Mouse (Mus musculus) hindbrain, embryonic 13.5 days (tissue): ENCODE results near the gene Sh2b1. TPM values are rescaled to one million over a fixed set of nuclear protein-coding genes. Genes with fewer than 3 reads are reported as not detected.

Experiments
- ATAC-seq: fragments of 200-750 bp; cut with Nextera tagmentation; 2 replicates; pipeline ENCODE4 v1.8.0; 2017; ENCODE audit warnings: moderate TSS enrichment; ENCODE audit not compliant: low FRiP score
- H3K27ac ChIP-seq: fragments of 300-500 bp; sonication (generic); 2 replicates; pipeline ENCODE4 v1.5.1; 2015; ENCODE audit warnings: inconsistent platforms, mild to moderate bottlenecking, moderate library complexity
- H3K27me3 ChIP-seq: fragments of 300-500 bp; sonication (generic); 2 replicates; pipeline ENCODE4 v1.6.1; 2015; ENCODE audit warnings: mild to moderate bottlenecking, inconsistent platforms
- H3K36me3 ChIP-seq: fragments of 300-500 bp; sonication (generic); 2 replicates; pipeline ENCODE4 v1.6.1; 2015; ENCODE audit warnings: mild to moderate bottlenecking, inconsistent platforms
- H3K4me1 ChIP-seq: fragments of 300-500 bp; sonication (generic); replicated peaks from 2 replicates; pipeline ENCODE4 v1.6.1; 2015; ENCODE audit warnings: inconsistent platforms
- H3K4me2 ChIP-seq: fragments of 300-500 bp; sonication (generic); 2 replicates; pipeline ENCODE4 v1.6.1; 2015; ENCODE audit warnings: inconsistent platforms, mild to moderate bottlenecking, moderate library complexity
- H3K4me3 ChIP-seq: fragments of 300-500 bp; sonication (generic); 2 replicates; pipeline ENCODE4 v1.5.1; 2015; ENCODE audit warnings: mild to moderate bottlenecking, inconsistent platforms
- H3K9ac ChIP-seq: fragments of 300-500 bp; sonication (generic); 2 replicates; pipeline ENCODE4 v1.6.1; 2015; ENCODE audit warnings: mild to moderate bottlenecking, inconsistent platforms
- H3K9me3 ChIP-seq: fragments of 300-500 bp; sonication (generic); 2 replicates; pipeline ENCODE4 v1.6.1; 2016; ENCODE audit warnings: inconsistent platforms
- WGBS: fragments of 180-500 bp; shearing (Covaris S2); methylation state at CpG from one replicate; pipeline ENCODE4 v1.1.7; 2015; 5-methylcytosine and 5-hydroxymethylcytosine counted together
- polyA plus RNA-seq: library from polyadenylated mRNA; unstranded; fragments of >200 nt; fragmentation: Nextera tagmentation; extraction: Ambion mirVana; gene quantifications from 2 replicates; pipeline ENCODE4 v1.2.1, GENCODE M21; 2015

Gene Sh2b1
- polyA plus RNA-seq, 1 experiment from 2014 or later = 63.7 TPM

DNA sequence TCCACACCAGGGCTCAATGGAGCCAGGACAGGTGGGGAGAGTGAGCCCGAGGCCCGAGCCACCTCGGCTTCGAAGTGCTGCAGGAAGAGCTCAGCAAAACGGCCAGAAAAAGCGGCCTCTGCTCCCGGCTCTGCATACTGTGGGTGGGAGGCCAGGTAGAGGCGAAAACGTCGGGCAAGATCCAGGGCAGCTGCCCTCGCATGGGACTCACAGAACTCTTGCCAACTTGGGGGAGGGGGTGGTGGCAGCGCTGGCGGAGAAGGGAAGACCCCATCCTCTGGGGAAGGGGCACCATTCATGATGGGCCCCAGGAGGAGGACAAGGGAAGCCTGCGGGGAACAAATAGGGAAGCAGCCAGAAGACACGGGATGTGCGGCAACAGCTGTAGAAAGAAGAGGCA, 2.5 kb downstream of the Sh2b1 start:
- H3K36me3 ChIP-seq = peaks cover 53% of the 10 kb centered on the region
- 95% methylated on average over 16 of the region's 16 CpGs for WGBS
- H3K4me3 ChIP-seq = no peak overlapping the region
- ATAC-seq = no peak
- peaks cover 33% of the 10 kb centered on the region for H3K4me1 ChIP-seq
- peak overlapping the region; percentile 25; the same call in 1 of the 2 replicates for H3K9ac ChIP-seq
- H3K27me3 ChIP-seq = no peaks in the 10 kb centered on the region
- no peak overlapping the region for H3K4me2 ChIP-seq
- no peaks in the 10 kb centered on the region for H3K9me3 ChIP-seq
- H3K27ac ChIP-seq = no peak overlapping the region

DNA sequence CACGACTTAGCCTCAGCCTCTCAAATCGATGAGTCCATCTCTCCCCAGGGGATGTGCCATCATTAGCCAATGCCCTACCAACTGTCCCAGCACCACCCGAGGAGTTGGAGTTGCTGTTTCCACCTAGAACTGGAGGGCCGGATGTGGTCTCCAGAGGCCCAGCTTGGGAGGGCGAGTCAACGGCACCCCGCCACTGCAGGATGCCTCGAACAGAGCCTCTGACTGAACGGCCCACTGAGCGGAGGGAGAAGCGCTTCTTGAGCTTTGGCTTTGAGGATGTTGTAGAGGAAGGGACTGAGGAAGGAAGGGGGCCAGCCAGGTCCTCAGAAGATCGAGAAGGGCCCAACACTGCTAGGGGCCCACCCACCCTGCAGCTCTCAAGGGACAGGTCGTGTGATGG, 2.9 kb downstream of the Sh2b1 start:
- H3K27ac ChIP-seq = no peak overlapping the region
- H3K27me3 ChIP-seq = no peaks in the 10 kb centered on the region
- H3K4me3 ChIP-seq = no peak overlapping the region
- ATAC-seq = no peak
- H3K9me3 ChIP-seq = no peaks in the 10 kb centered on the region
- H3K4me1 ChIP-seq = peaks cover 33% of the 10 kb centered on the region
- H3K36me3 ChIP-seq = peaks cover 57% of the 10 kb centered on the region
- peak overlapping the region; percentile 25; the same call in 1 of the 2 replicates for H3K9ac ChIP-seq
- WGBS = 87% methylated on average over 13 of the region's 13 CpGs
- no peak overlapping the region for H3K4me2 ChIP-seq

- Histone ChIP-seq H3K4me1 (peaks cover 33% of the 10 kb centered on the region), H3K9me3 (no peaks in the 10 kb centered on the region), H3K4me3 (no peak overlapping the region), H3K36me3 (peaks cover 62% of the 10 kb centered on the region), H3K9ac (peak overlapping the region; percentile 25; the same call in 1 of the 2 replicates), H3K27ac (no peak overlapping the region), H3K4me2 (no peak overlapping the region), H3K27me3 (no peaks in the 10 kb centered on the region)
- ATAC-seq = no peak
- WGBS = 84% methylated on average over 4 of the region's 4 CpGs
These were observed 3.4 kb downstream of the Sh2b1 start for GRCm38 (mm10) chr7:126471853-126472252.

GRCm38 (mm10) chr7:126471361-126471760, 3.9 kb downstream of the Sh2b1 start:
- Histone ChIP-seq H3K4me2 (no peak overlapping the region), H3K27ac (no peak overlapping the region), H3K4me3 (no peak overlapping the region), H3K27me3 (no peaks in the 10 kb centered on the region), H3K9ac (no peak overlapping the region), H3K9me3 (no peaks in the 10 kb centered on the region), H3K4me1 (peaks cover 33% of the 10 kb centered on the region), H3K36me3 (peaks cover 67% of the 10 kb centered on the region)
- no peak for ATAC-seq
- WGBS = 93% methylated on average over 5 of the region's 5 CpGs

GRCm38 (mm10) chr7:126470077-126470476, 5.1 kb downstream of the Sh2b1 start:
- peaks cover 24% of the 10 kb centered on the region for H3K4me1 ChIP-seq
- H3K36me3 ChIP-seq = peaks cover 70% of the 10 kb centered on the region
- H3K4me3 ChIP-seq = no peak overlapping the region
- H3K27me3 ChIP-seq = no peaks in the 10 kb centered on the region
- no peak overlapping the region for H3K27ac ChIP-seq
- ATAC-seq = no peak
- 93% methylated on average over 6 of the region's 6 CpGs for WGBS
- H3K9ac ChIP-seq = no peak overlapping the region
- H3K4me2 ChIP-seq = no peak overlapping the region
- H3K9me3 ChIP-seq = no peaks in the 10 kb centered on the region

GRCm38 (mm10) chr7:126467834-126468627, 7.2 kb downstream of the Sh2b1 start:
- no peak for ATAC-seq
- no peak overlapping the region for H3K27ac ChIP-seq
- 94% methylated on average over 18 of the region's 18 CpGs for WGBS
- H3K4me3 ChIP-seq = no peak overlapping the region
- H3K4me1 ChIP-seq = peaks cover 10% of the 10 kb centered on the region
- peaks cover 70% of the 10 kb centered on the region for H3K36me3 ChIP-seq
- H3K9ac ChIP-seq = no peak overlapping the region
- no peaks in the 10 kb centered on the region for H3K27me3 ChIP-seq
- H3K9me3 ChIP-seq = no peaks in the 10 kb centered on the region
- H3K4me2 ChIP-seq = no peak overlapping the region

- Histone ChIP-seq H3K27ac (no peak overlapping the region), H3K9me3 (no peaks in the 10 kb centered on the region), H3K4me3 (no peak overlapping the region), H3K4me1 (peaks cover 2% of the 10 kb centered on the region; the same call in 1 of the 2 replicates), H3K27me3 (no peaks in the 10 kb centered on the region), H3K4me2 (no peak overlapping the region), H3K36me3 (peaks cover 62% of the 10 kb centered on the region), H3K9ac (no peak overlapping the region)
- WGBS = 68% methylated on average over 5 of the region's 5 CpGs
- ATAC-seq = no peak
These were observed 8.0 kb downstream of the Sh2b1 start for GRCm38 (mm10) chr7:126467271-126467670.

DNA sequence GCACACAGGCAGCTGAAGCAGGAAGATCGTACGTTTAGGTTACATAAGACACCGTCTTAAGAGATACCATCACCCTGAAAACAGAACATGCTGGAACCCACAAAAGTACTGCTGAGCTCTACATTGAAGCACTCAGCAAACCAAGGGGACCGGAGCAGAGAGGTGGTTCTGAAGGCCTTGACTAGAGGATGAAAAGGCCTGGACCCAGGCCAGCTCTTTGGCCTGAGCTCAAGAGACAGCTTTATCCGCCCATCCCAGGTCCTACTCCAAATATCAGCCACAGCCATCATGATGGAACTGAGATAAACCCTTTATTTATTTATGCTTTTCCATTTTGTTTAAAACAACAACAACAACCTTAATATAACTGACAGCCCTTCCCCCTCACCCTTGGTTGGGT, 8.5 kb downstream of the Sh2b1 start:
- Histone ChIP-seq H3K9me3 (no peaks in the 10 kb centered on the region), H3K4me1 (no peaks in the 10 kb centered on the region; the same call in 1 of the 2 replicates), H3K4me3 (no peak overlapping the region), H3K27me3 (no peaks in the 10 kb centered on the region), H3K9ac (no peak overlapping the region), H3K4me2 (no peak overlapping the region), H3K36me3 (peaks cover 57% of the 10 kb centered on the region), H3K27ac (no peak overlapping the region)
- no peak for ATAC-seq
- WGBS = 93% methylated on average over 5 of the region's 5 CpGs

DNA sequence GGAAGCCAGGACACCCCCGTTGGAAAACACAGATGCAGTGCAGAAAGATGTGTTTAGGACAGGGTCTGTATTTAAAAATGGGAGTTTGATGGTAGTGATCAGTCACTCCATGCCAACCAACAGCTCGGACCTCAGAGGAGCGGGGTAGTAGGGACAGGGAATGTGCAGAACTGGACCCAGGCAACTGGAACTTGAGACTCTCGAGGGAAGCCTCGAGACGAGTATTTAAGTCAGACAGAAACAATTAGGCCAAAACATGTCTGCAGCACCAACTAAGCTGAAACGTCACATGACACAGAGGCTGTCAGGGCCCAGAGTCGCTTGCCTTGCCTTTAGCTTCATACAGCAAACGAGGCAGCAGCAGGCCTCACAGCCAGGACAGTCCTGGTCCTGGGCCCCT, 9.1 kb downstream of the Sh2b1 start:
- no peak overlapping the region for H3K9ac ChIP-seq
- no peak for ATAC-seq
- 78% methylated on average over 9 of the region's 9 CpGs for WGBS
- H3K36me3 ChIP-seq = peaks cover 51% of the 10 kb centered on the region
- H3K9me3 ChIP-seq = no peaks in the 10 kb centered on the region
- no peak overlapping the region for H3K4me3 ChIP-seq
- no peaks in the 10 kb centered on the region for H3K27me3 ChIP-seq
- H3K4me2 ChIP-seq = no peak overlapping the region
- no peak overlapping the region for H3K27ac ChIP-seq
- no peaks in the 10 kb centered on the region; the same call in 1 of the 2 replicates for H3K4me1 ChIP-seq

- peaks cover 44% of the 10 kb centered on the region for H3K36me3 ChIP-seq
- ATAC-seq = no peak
These were observed 9.8 kb downstream of the Sh2b1 start for GRCm38 (mm10) chr7:126465246-126466030.

GRCm38 (mm10) chr7:126464836-126465235, 10.4 kb downstream of the Sh2b1 start:
- H3K9ac ChIP-seq = no peak overlapping the region
- no peak overlapping the region for H3K4me2 ChIP-seq
- H3K4me3 ChIP-seq = no peak overlapping the region
- no peak for ATAC-seq
- peaks cover 38% of the 10 kb centered on the region for H3K36me3 ChIP-seq
- H3K9me3 ChIP-seq = no peaks in the 10 kb centered on the region
- H3K27me3 ChIP-seq = 0 out of 2 replicates have a peak, but pooled peaks cover 3% of the 10 kb centered on the region
- H3K4me1 ChIP-seq = no peaks in the 10 kb centered on the region
- no peak overlapping the region for H3K27ac ChIP-seq
- WGBS = 48% methylated on average over 5 of the region's 5 CpGs

More at GRCm38 (mm10) chr7:126465246-126466030, 9.8 kb downstream of the Sh2b1 start:
- Histone ChIP-seq H3K27me3 (0 out of 2 replicates have a peak, but pooled peaks cover 3% of the 10 kb centered on the region), H3K9ac (no peak overlapping the region), H3K9me3 (no peaks in the 10 kb centered on the region), H3K4me2 (no peak overlapping the region), H3K4me1 (no peaks in the 10 kb centered on the region), H3K4me3 (no peak overlapping the region), H3K27ac (no peak overlapping the region)
- WGBS = 58% methylated on average over 7 of the region's 7 CpGs

- H3K4me2 ChIP-seq = no peak overlapping the region
- H3K27me3 ChIP-seq = 0 out of 2 replicates have a peak, but pooled peaks cover 3% of the 10 kb centered on the region
- H3K4me1 ChIP-seq = no peaks in the 10 kb centered on the region
- 65% methylated on average over 4 of the region's 4 CpGs for WGBS
- H3K4me3 ChIP-seq = no peak overlapping the region
- no peak overlapping the region for H3K9ac ChIP-seq
- no peaks in the 10 kb centered on the region for H3K9me3 ChIP-seq
- no peak overlapping the region for H3K27ac ChIP-seq
- ATAC-seq = no peak
- peaks cover 31% of the 10 kb centered on the region for H3K36me3 ChIP-seq
These were observed 11.1 kb downstream of the Sh2b1 start for GRCm38 (mm10) chr7:126464121-126464520.
